Mouse (Mus musculus): ENCODE measurements around the gene Trpv2.
"Not testable (repeated sequence)": the region's sequence is repeated elsewhere in the genome, so short reads cannot be mapped to it uniquely, and the experiment has no call there.

The Trpv2 gene

DNA sequence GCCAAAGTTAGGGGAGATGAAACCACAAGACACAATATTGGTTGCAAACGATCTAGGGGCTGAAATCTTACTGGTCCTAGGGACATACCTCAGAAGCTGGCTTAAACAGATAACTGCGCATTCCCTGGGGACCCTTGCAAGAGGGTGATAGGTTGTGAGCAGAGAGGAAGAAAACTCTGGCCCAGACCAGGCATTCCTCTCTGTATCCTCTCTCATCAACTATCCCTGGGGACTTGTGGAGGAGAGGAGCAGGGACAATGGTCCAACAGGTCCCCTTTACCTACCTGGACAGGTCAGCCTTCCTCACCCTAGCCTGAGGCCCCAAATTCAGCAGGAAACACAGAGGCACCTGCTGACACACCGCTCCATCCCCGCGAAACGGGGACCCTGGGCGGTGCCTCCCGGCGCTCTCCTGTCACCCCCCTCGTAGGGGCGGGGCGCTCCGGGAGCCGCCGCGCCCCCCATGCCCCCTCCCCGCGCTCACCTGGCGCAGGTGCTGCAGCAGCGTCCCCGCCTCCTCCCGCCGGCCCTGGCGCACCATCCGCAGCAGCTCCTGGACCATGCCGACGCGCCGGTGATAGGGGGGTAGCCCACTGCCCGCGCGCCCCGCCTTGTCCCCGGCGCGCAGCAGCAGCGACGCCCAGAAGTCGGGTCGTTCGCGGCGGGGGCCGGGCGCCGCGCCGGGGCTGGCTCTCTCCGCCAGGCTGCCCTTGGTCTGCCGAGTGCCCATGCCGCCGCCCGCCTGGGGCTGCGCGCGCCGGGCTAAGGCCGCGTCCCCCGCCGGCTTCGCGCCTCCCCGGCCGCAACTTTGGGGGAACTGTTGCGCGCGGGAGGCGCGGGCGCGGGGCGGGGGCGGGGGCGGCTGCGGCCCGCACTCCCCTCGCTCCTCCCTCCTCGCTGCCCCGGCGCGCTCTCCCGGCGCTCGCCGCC, 73.6 kb downstream of the Trpv2 start, which contains the start of gene Lrrc75a:
Gene Lrrc75a, minus strand, starts transcription at position 863 of the 930 bp plus-strand sequence.
- DNase-seq (ENCODE audit: low spot score in 2 of 2) = peak in 1 of 2 experiments; percentile 7

DNA sequence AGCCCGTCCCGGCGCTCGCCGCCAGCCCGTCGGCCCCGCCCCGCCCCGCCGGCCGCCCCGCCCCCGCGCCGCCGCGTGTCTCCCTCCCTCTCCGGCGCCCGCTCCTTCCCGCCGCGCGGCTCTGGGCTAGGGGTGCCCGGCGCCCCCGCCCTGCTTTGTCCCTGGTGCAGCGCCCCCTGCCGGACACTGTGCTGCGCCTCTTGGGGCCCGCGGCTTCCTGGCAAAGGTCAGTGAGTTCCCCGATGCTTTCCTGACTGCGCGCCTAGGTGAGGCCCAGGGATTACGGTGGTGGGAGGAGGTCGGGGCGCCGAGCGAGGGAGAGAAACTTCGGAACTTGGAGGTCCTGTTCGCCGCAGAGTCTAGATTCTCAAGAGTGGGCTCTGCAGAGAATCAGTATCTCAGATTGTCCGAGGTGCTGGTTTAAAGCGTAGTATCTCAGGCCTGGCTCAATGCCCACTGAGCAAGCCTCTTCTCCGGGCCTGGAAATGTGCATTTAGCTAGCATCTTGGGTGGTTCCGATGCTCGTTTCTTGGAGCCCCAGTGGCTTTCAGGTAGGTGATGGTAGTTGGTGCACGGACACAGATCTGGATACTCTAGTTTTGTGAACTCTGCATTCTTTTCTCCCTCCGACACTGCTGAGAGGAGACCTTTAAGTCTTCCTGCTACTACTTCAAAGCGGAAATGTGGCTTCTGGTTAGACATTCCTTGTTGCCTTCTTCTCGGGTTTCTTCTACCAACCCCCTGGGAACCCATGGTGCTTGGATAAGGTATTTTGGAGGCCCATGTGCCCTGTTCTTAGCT, 74.5 kb downstream of the Trpv2 start, which contains the start of gene Mmgt2:
Gene Mmgt2, plus strand, starts transcription at position 74 of the 801 bp plus-strand sequence.
- DNase-seq (ENCODE audit: low spot score in 2 of 2) = peak; percentile 86 to 93

DNA sequence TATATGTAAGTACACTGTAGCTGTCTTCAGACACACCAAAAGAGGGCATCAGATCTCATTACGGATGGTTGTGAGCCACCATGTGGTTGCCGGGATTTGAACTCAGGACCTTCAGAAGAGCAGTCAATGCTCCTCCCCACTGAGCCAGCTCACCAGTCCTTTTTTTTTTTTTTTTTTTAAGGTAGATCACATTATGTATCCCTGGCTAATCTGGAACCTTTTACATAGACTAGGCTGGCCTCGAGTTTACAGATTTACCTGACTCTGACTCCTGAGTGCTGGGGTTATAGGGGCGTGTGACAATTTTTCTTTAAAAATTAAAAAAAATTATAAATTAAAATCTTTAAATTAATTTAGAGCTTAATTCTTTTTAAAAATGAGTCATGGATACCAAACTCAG, 75.5 kb downstream of the Trpv2 start:
- DNase-seq (ENCODE audit: low spot score in 2 of 2) = not testable (repeated sequence)
